Mouse (Mus musculus): ENCODE measurements around the gene Tm2d3. TPM values are rescaled to one million over a fixed set of nuclear protein-coding genes. Genes with fewer than 3 reads are reported as not detected.

Gene Tm2d3
- polyA plus RNA-seq, 1 experiment from 2014 or later: 58.2 TPM

GRCm38 (mm10) chr7:65713782-65714181, 22.8 kb downstream of the Tm2d3 start:
- Histone ChIP-seq H3K27me3 (replicated peaks; ENCODE audit: control insufficient read depth, insufficient read depth, low read length) (no peaks in the 10 kb centered on the region), H3K4me3 (ENCODE audit: low read depth, low read length) (no peak overlapping the region), H3K4me1 (replicated peaks; ENCODE audit: control insufficient read depth, insufficient read depth, low read length) (no peaks in the 10 kb centered on the region), H3K4me2 (no peak overlapping the region), H3K9ac (ENCODE audit: low read depth, low read length) (no peak overlapping the region), H3K27ac (ENCODE audit: low read depth, low read length) (no peak overlapping the region), H3K36me3 (ENCODE audit: control insufficient read depth, insufficient read depth, low read length) (no peaks in the 10 kb centered on the region), H3K9me3 (ENCODE audit: control insufficient read depth, low read length) (no peaks in the 10 kb centered on the region)
- ATAC-seq (replicated peaks; ENCODE audit: low FRiP score): no peak
- DNase-seq (ENCODE audit: low spot score): no peak
- WGBS: 73% methylated on average over 5 of the region's 5 CpGs

- Histone ChIP-seq H3K4me1 (replicated peaks; ENCODE audit: control insufficient read depth, insufficient read depth, low read length) (no peaks in the 10 kb centered on the region), H3K9ac (ENCODE audit: low read depth, low read length) (no peak overlapping the region), H3K4me2 (no peak overlapping the region), H3K9me3 (ENCODE audit: control insufficient read depth, low read length) (no peaks in the 10 kb centered on the region), H3K4me3 (ENCODE audit: low read depth, low read length) (no peak overlapping the region), H3K36me3 (ENCODE audit: control insufficient read depth, insufficient read depth, low read length) (no peaks in the 10 kb centered on the region), H3K27me3 (replicated peaks; ENCODE audit: control insufficient read depth, insufficient read depth, low read length) (no peaks in the 10 kb centered on the region), H3K27ac (ENCODE audit: low read depth, low read length) (no peak overlapping the region)
- DNase-seq (ENCODE audit: low spot score): no peak
- no peak for ATAC-seq (replicated peaks; ENCODE audit: low FRiP score)
- whole genome bisulfite sequencing: 67% methylated on average over 4 of the region's 4 CpGs
Observed at GRCm38 (mm10) chr7:65714304-65714703, 23.3 kb downstream of the Tm2d3 start.

DNA sequence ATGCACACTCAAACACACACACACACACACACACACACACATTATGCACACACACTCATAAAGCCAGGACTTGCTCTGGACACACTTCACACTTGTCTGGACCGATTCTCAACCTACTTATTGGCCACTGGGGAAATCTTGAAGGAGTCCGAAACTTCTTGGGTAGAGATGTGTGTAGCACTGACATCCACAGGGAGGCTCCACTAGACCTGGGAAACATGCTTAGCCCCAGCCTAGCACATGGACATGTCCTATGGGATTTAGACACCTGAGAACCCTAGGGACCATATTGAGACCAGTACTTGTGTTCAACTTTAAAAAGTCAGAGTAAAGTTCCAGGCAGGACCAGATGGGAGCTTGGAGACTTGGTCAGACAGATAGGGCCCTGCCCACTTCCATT, 43.1 kb downstream of the Tm2d3 start:
- Histone ChIP-seq H3K36me3 (ENCODE audit: control insufficient read depth, insufficient read depth, low read length) (no peaks in the 10 kb centered on the region), H3K27ac (ENCODE audit: low read depth, low read length) (no peak overlapping the region), H3K4me2 (no peak overlapping the region), H3K4me1 (replicated peaks; ENCODE audit: control insufficient read depth, insufficient read depth, low read length) (no peaks in the 10 kb centered on the region), H3K27me3 (replicated peaks; ENCODE audit: control insufficient read depth, insufficient read depth, low read length) (no peaks in the 10 kb centered on the region), H3K9ac (ENCODE audit: low read depth, low read length) (no peak overlapping the region), H3K4me3 (ENCODE audit: low read depth, low read length) (no peak overlapping the region), H3K9me3 (ENCODE audit: control insufficient read depth, low read length) (no peaks in the 10 kb centered on the region)
- ATAC-seq (replicated peaks; ENCODE audit: low FRiP score) (no peak), DNase-seq (ENCODE audit: low spot score) (no peak)
- WGBS: 68% methylated on average over 2 of the region's 2 CpGs

GRCm38 (mm10) chr7:65735261-65735660, 44.3 kb downstream of the Tm2d3 start:
- ATAC-seq (replicated peaks; ENCODE audit: low FRiP score) (no peak), DNase-seq (ENCODE audit: low spot score) (no peak)
- Histone ChIP-seq H3K9me3 (ENCODE audit: control insufficient read depth, low read length) (no peaks in the 10 kb centered on the region), H3K27me3 (replicated peaks; ENCODE audit: control insufficient read depth, insufficient read depth, low read length) (no peaks in the 10 kb centered on the region), H3K9ac (ENCODE audit: low read depth, low read length) (no peak overlapping the region), H3K27ac (ENCODE audit: low read depth, low read length) (no peak overlapping the region), H3K4me2 (no peak overlapping the region), H3K36me3 (ENCODE audit: control insufficient read depth, insufficient read depth, low read length) (no peaks in the 10 kb centered on the region), H3K4me3 (ENCODE audit: low read depth, low read length) (no peak overlapping the region), H3K4me1 (replicated peaks; ENCODE audit: control insufficient read depth, insufficient read depth, low read length) (no peaks in the 10 kb centered on the region)
- WGBS: 86% methylated on average over 3 of the region's 3 CpGs

DNA sequence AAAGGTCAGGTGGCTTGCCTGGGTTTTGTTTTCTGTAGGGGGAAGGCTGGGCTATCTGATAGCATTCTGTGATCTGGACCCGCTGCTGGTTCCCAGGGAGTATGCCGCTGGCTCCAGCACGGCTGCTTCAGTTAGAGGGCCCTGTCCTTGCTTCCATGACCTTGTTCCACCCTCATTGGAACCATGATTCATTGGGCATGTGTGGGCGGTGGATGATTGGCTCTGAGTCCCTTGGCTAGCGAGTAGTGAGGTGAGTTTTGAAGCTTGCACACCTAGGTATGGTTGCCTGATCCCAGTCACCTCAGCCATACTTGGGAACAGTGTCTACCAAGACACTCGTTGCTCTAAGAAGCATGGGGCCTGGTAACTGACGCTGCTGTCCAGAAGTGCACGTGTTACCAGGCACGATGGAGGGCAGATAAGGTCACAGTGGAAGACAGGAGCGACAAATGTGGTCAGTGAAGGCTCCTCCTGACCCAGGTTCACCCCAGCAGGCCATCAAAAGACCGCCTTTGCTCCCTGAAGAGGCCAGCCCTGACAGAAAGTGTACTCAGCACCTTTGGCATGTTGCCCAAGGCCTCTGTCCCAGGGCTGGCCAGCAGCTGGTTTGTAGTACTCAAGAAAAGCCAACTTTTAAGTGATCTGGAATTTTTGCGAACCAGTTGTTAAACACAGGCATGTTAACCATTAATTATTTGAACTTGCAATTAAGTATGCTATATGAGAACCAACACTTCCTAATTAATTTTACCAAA, 46.5 kb downstream of the Tm2d3 start:
- no peak overlapping the region for H3K27ac ChIP-seq (ENCODE audit: low read depth, low read length)
- no peaks in the 10 kb centered on the region for H3K9me3 ChIP-seq (ENCODE audit: control insufficient read depth, low read length)
- WGBS: 62% methylated on average over 12 of the region's 12 CpGs
- H3K27me3 ChIP-seq (replicated peaks; ENCODE audit: control insufficient read depth, insufficient read depth, low read length): no peaks in the 10 kb centered on the region
- ATAC-seq (replicated peaks; ENCODE audit: low FRiP score) (no peak), DNase-seq (ENCODE audit: low spot score) (no peak)
- no peak overlapping the region for H3K4me3 ChIP-seq (ENCODE audit: low read depth, low read length)
- no peaks in the 10 kb centered on the region for H3K36me3 ChIP-seq (ENCODE audit: control insufficient read depth, insufficient read depth, low read length)
- H3K4me2 ChIP-seq: no peak overlapping the region
- H3K4me1 ChIP-seq (replicated peaks; ENCODE audit: control insufficient read depth, insufficient read depth, low read length): no peaks in the 10 kb centered on the region
- H3K9ac ChIP-seq (ENCODE audit: low read depth, low read length): no peak overlapping the region

DNA sequence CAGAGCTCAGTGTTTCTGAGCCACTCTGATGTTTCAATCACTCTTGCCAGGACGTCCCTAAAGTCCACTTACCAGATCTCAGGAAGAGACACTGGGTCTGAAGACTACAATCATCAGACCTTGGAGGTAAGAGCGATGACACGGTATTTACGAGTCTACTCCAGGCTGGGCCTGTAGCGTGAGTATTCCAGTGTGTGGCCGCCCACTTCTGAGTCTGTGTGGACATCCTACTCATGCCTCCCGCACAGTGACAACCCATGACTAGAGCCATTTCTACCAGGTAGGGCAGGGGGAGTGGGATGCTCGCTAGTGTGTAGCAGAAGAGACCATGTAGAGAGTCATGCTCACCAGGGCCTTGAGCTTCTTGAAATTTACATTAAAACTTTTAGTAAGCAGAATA, 51.9 kb downstream of the Tm2d3 start:
- Histone ChIP-seq H3K27me3 (replicated peaks; ENCODE audit: control insufficient read depth, insufficient read depth, low read length) (no peaks in the 10 kb centered on the region), H3K4me3 (ENCODE audit: low read depth, low read length) (no peak overlapping the region), H3K9ac (ENCODE audit: low read depth, low read length) (no peak overlapping the region), H3K9me3 (ENCODE audit: control insufficient read depth, low read length) (0 out of 2 replicates have a peak, but pooled peaks cover 7% of the 10 kb centered on the region), H3K27ac (ENCODE audit: low read depth, low read length) (no peak overlapping the region), H3K36me3 (ENCODE audit: control insufficient read depth, insufficient read depth, low read length) (no peaks in the 10 kb centered on the region), H3K4me1 (replicated peaks; ENCODE audit: control insufficient read depth, insufficient read depth, low read length) (no peaks in the 10 kb centered on the region), H3K4me2 (no peak overlapping the region)
- ATAC-seq (replicated peaks; ENCODE audit: low FRiP score): no peak
- 90% methylated on average over 8 of the region's 8 CpGs for WGBS
- no peak for DNase-seq (ENCODE audit: low spot score)

- no peaks in the 10 kb centered on the region for H3K36me3 ChIP-seq (ENCODE audit: control insufficient read depth, insufficient read depth, low read length)
- H3K9ac ChIP-seq (ENCODE audit: low read depth, low read length): no peak overlapping the region
- H3K27me3 ChIP-seq (replicated peaks; ENCODE audit: control insufficient read depth, insufficient read depth, low read length): no peaks in the 10 kb centered on the region
- H3K9me3 ChIP-seq (ENCODE audit: control insufficient read depth, low read length): 0 out of 2 replicates have a peak, but pooled peaks cover 3% of the 10 kb centered on the region
- WGBS: 87% methylated on average over 11 of the region's 11 CpGs
- H3K4me3 ChIP-seq (ENCODE audit: low read depth, low read length): no peak overlapping the region
- no peak for ATAC-seq (replicated peaks; ENCODE audit: low FRiP score)
- no peak overlapping the region for H3K4me2 ChIP-seq
- no peaks in the 10 kb centered on the region for H3K4me1 ChIP-seq (replicated peaks; ENCODE audit: control insufficient read depth, insufficient read depth, low read length)
- no peak for DNase-seq (ENCODE audit: low spot score)
- no peak overlapping the region for H3K27ac ChIP-seq (ENCODE audit: low read depth, low read length)
Observed at GRCm38 (mm10) chr7:65747990-65748955, 57.3 kb downstream of the Tm2d3 start.
